In genomic region chr7:4659911-4660443, GRCm38 (mm10) we compare ENCODE assay signal across 8 mouse cellular contexts. TPM values are rescaled to one million over a fixed set of nuclear protein-coding genes. Genes with fewer than 3 reads are reported as not detected.
A peak's percentile ranks its signal among the peaks of the same experiment; 100 is the strongest.
DNase-seq lines count a peak whose midpoint lies in the region; ATAC-seq and TF ChIP-seq lines count a peak whose summit lies in the region.

No protein-coding gene starts in this region.

- H3K9me3 ChIP-seq in lung, embryonic 15.5 days: no peaks in the 10 kb centered on the region
- no peaks in the 10 kb centered on the region for H3K9me3 ChIP-seq in forebrain, embryonic 11.5 days (ENCODE audit: control insufficient read depth, low read length)
- H3K9me3 ChIP-seq in intestine, postnatal 0 days (ENCODE audit: control insufficient read depth): no peaks in the 10 kb centered on the region
- H3K9me3 ChIP-seq in neural tube, embryonic 15.5 days (replicated peaks): no peaks in the 10 kb centered on the region

- peaks cover 41% of the 10 kb centered on the region for H3K4me1 ChIP-seq in lung, embryonic 15.5 days
- peaks cover 9% of the 10 kb centered on the region; the same call in 1 of the 2 replicates for H3K4me1 ChIP-seq in forebrain, embryonic 11.5 days (replicated peaks; ENCODE audit: control insufficient read depth, insufficient read depth, low read length)
- 0 out of 2 replicates have a peak, but pooled peaks cover 3% of the 10 kb centered on the region for H3K4me1 ChIP-seq in intestine, postnatal 0 days (replicated peaks; ENCODE audit: control insufficient read depth, insufficient read depth, low read length)
- H3K4me1 ChIP-seq in neural tube, embryonic 15.5 days: peaks cover 46% of the 10 kb centered on the region

- no peak for TF ChIP-seq CTCF in intestine, postnatal 0 days (IDR thresholded peaks at IDR 0.05; ENCODE audit: low read depth)

- H3K4me2 ChIP-seq in lung, embryonic 15.5 days: peak overlapping the region; percentile 86
- H3K4me2 ChIP-seq in forebrain, embryonic 11.5 days (ENCODE audit: low read depth, low read length, severe bottlenecking): peak overlapping the region; percentile 69
- peak overlapping the region; percentile 86; the same call in 1 of the 2 replicates for H3K4me2 ChIP-seq in intestine, postnatal 0 days (replicated peaks; ENCODE audit: low read depth)
- H3K4me2 ChIP-seq in neural tube, embryonic 15.5 days: peak overlapping the region; percentile 89

- 54% methylated on average over 3 of the region's 3 CpGs for WGBS in lung, embryonic 15.5 days
- WGBS in forebrain, embryonic 11.5 days: 65% methylated on average over 3 of the region's 3 CpGs
- WGBS in intestine, postnatal 0 days: 71% methylated on average over 3 of the region's 3 CpGs
- 51% methylated on average over 3 of the region's 3 CpGs for WGBS in neural tube, embryonic 15.5 days

- peaks cover 13% of the 10 kb centered on the region for H3K36me3 ChIP-seq in lung, embryonic 15.5 days
- H3K36me3 ChIP-seq in forebrain, embryonic 11.5 days (ENCODE audit: control insufficient read depth, insufficient read depth, low read length): no peaks in the 10 kb centered on the region
- H3K36me3 ChIP-seq in intestine, postnatal 0 days (ENCODE audit: control insufficient read depth, insufficient read depth): peaks cover 11% of the 10 kb centered on the region; the same call in 1 of the 2 replicates
- peaks cover 29% of the 10 kb centered on the region for H3K36me3 ChIP-seq in neural tube, embryonic 15.5 days

- peak overlapping the region; percentile 58 for H3K9ac ChIP-seq in lung, embryonic 15.5 days
- peak overlapping the region; percentile 93; the same call in 1 of the 2 replicates for H3K9ac ChIP-seq in forebrain, embryonic 11.5 days (ENCODE audit: low read length)
- no peak overlapping the region for H3K9ac ChIP-seq in intestine, postnatal 0 days (ENCODE audit: low read depth, low read length)
- H3K9ac ChIP-seq in neural tube, embryonic 15.5 days (replicated peaks): peak overlapping the region; percentile 96; the same call in 1 of the 2 replicates

- peak overlapping the region; percentile 93 for H3K27ac ChIP-seq in lung, embryonic 15.5 days
- H3K27ac ChIP-seq in forebrain, embryonic 11.5 days (ENCODE audit: low read depth, low read length): peak overlapping the region; percentile 92; the same call in 1 of the 2 replicates
- no peak overlapping the region for H3K27ac ChIP-seq in intestine, postnatal 0 days (ENCODE audit: low read depth, low read length)
- H3K27ac ChIP-seq in neural tube, embryonic 15.5 days (replicated peaks): peak overlapping the region; percentile 96

- no peaks in the 10 kb centered on the region for H3K27me3 ChIP-seq in lung, embryonic 15.5 days
- H3K27me3 ChIP-seq in forebrain, embryonic 11.5 days (ENCODE audit: control insufficient read depth, insufficient read depth, low read length): no peaks in the 10 kb centered on the region
- H3K27me3 ChIP-seq in intestine, postnatal 0 days (replicated peaks; ENCODE audit: control insufficient read depth, insufficient read depth, low read length): no peaks in the 10 kb centered on the region
- H3K27me3 ChIP-seq in neural tube, embryonic 15.5 days (replicated peaks): no peaks in the 10 kb centered on the region

- H3K4me3 ChIP-seq in lung, embryonic 15.5 days: peak overlapping the region; percentile 96
- peak overlapping the region; percentile 89 for H3K4me3 ChIP-seq in forebrain, embryonic 11.5 days (ENCODE audit: low read depth, low read length)
- no peak overlapping the region for H3K4me3 ChIP-seq in intestine, postnatal 0 days (ENCODE audit: low read depth, low read length)
- H3K4me3 ChIP-seq in neural tube, embryonic 15.5 days (replicated peaks): peak overlapping the region; percentile 91

- ATAC-seq in lung, embryonic 15.5 days (ENCODE audit: borderline replicate concordance, extremely low read depth, low FRiP score, low TSS enrichment): no peak
- no peak for ATAC-seq in forebrain, embryonic 11.5 days (replicated peaks; ENCODE audit: low FRiP score)
- ATAC-seq in intestine, postnatal 0 days: no peak
- ATAC-seq in neural tube, embryonic 15.5 days (ENCODE audit: low FRiP score): no peak
- ATAC-seq in frontal cortex, adult (ENCODE audit: low TSS enrichment): no peak

- DNase-seq in lung, postnatal 4 days: no peak
- no peak for DNase-seq in forebrain, embryonic 11.5 days (ENCODE audit: low spot score)
- no peak for DNase-seq in embryo, embryonic 10 days (ENCODE audit: low spot score)
- no peak for DNase-seq in cerebellum, adult 8-10 months

RNA-seq across cellular contexts. Expression of gene Ppp6r1, which starts 1.2 kb away (rescaled TPM):
- polyA plus RNA-seq in lung, embryonic 15.5 days (2015; fragmentation: Nextera tagmentation; extraction: Ambion mirVana): 9.0 and 9.2 TPM in 2 replicates
- 6.6 and 7.1 TPM in 2 replicates for polyA plus RNA-seq in forebrain, embryonic 11.5 days (2014; fragmentation: Nextera tagmentation; extraction: Ambion mirVana)
- polyA plus RNA-seq in intestine, postnatal 0 days (2015; fragmentation: Nextera tagmentation; extraction: Ambion mirVana): 4.7 and 5.8 TPM in 2 replicates
- polyA plus RNA-seq in neural tube, embryonic 15.5 days (2015; fragmentation: Nextera tagmentation; extraction: Ambion mirVana): 8.3 and 8.9 TPM in 2 replicates

RNA-seq across cellular contexts. Expression of gene Hspbp1, which starts 24.9 kb away (rescaled TPM):
- polyA plus RNA-seq in lung, embryonic 15.5 days (2015; fragmentation: Nextera tagmentation; extraction: Ambion mirVana): 99.4 and 99.6 TPM in 2 replicates
- polyA plus RNA-seq in forebrain, embryonic 11.5 days (2014; fragmentation: Nextera tagmentation; extraction: Ambion mirVana): 115 TPM in 2 replicates
- polyA plus RNA-seq in intestine, postnatal 0 days (2015; fragmentation: Nextera tagmentation; extraction: Ambion mirVana): 43.3 and 45.6 TPM in 2 replicates
- polyA plus RNA-seq in neural tube, embryonic 15.5 days (2015; fragmentation: Nextera tagmentation; extraction: Ambion mirVana): 156 and 173 TPM in 2 replicates

RNA-seq across cellular contexts. Expression of gene Tmem86b, which starts 28.8 kb away (rescaled TPM):
- polyA plus RNA-seq in lung, embryonic 15.5 days (2015; fragmentation: Nextera tagmentation; extraction: Ambion mirVana): 0.76 and 1.00 TPM in 2 replicates
- 2.3 and 3.4 TPM in 2 replicates for polyA plus RNA-seq in forebrain, embryonic 11.5 days (2014; fragmentation: Nextera tagmentation; extraction: Ambion mirVana)
- polyA plus RNA-seq in intestine, postnatal 0 days (2015; fragmentation: Nextera tagmentation; extraction: Ambion mirVana): 25.1 and 31.4 TPM in 2 replicates
- polyA plus RNA-seq in neural tube, embryonic 15.5 days (2015; fragmentation: Nextera tagmentation; extraction: Ambion mirVana): 1.7 and 2.3 TPM in 2 replicates

RNA-seq across cellular contexts. Expression of gene Brsk1, which starts 30.4 kb away (rescaled TPM):
- polyA plus RNA-seq in lung, embryonic 15.5 days (2015; fragmentation: Nextera tagmentation; extraction: Ambion mirVana): 0.87 and 1.1 TPM in 2 replicates
- 2.8 and 3.1 TPM in 2 replicates for polyA plus RNA-seq in forebrain, embryonic 11.5 days (2014; fragmentation: Nextera tagmentation; extraction: Ambion mirVana)
- 0.89 and 0.98 TPM in 2 replicates for polyA plus RNA-seq in intestine, postnatal 0 days (2015; fragmentation: Nextera tagmentation; extraction: Ambion mirVana)
- 6.5 and 6.8 TPM in 2 replicates for polyA plus RNA-seq in neural tube, embryonic 15.5 days (2015; fragmentation: Nextera tagmentation; extraction: Ambion mirVana)

RNA-seq across cellular contexts. Expression of gene Ptprh, which starts 56.1 kb away (rescaled TPM):
- not detected in 2 replicates for polyA plus RNA-seq in lung, embryonic 15.5 days (2015; fragmentation: Nextera tagmentation; extraction: Ambion mirVana)
- polyA plus RNA-seq in forebrain, embryonic 11.5 days (2014; fragmentation: Nextera tagmentation; extraction: Ambion mirVana): not detected in 2 replicates
- 16.7 and 17.1 TPM in 2 replicates for polyA plus RNA-seq in intestine, postnatal 0 days (2015; fragmentation: Nextera tagmentation; extraction: Ambion mirVana)
- polyA plus RNA-seq in neural tube, embryonic 15.5 days (2015; fragmentation: Nextera tagmentation; extraction: Ambion mirVana): 0.43 and 0.65 TPM in 2 replicates
